ENCODE assay signal across 21 mouse cellular contexts in genomic region chr11:100536466-100536865, GRCm38 (mm10). TPM values are rescaled to one million over a fixed set of nuclear protein-coding genes. Genes with fewer than 3 reads are reported as not detected.
"Had no signal": no experiment of that assay in that cellular context is flagged by ENCODE, and none has a peak within 500 bp of the region (broad histone marks: within the 10 kb centered on the region; RNA-seq: fewer than 3 reads in every experiment).

No protein-coding gene starts in this region.

- ATAC-seq: intestine, postnatal 0 days; midbrain, embryonic 16.5 days had no signal

- H3K27me3 ChIP-seq: lung, embryonic 15.5 days; neural tube, embryonic 13.5 days had no signal

- H3K4me3 ChIP-seq: left cerebral cortex, adult 2 months; liver, embryonic 13.5 days; lung, embryonic 15.5 days; midbrain, embryonic 12.5 days; myocyte; neural tube, embryonic 13.5 days had no signal

- H3K36me3 ChIP-seq: liver, embryonic 13.5 days; lung, embryonic 15.5 days; midbrain, embryonic 12.5 days; neural tube, embryonic 13.5 days had no signal

- H3K4me1 ChIP-seq: lung, embryonic 15.5 days; midbrain, embryonic 12.5 days; neural tube, embryonic 13.5 days had no signal

- H3K4me2 ChIP-seq: liver, embryonic 13.5 days; lung, embryonic 15.5 days; midbrain, embryonic 12.5 days; neural tube, embryonic 13.5 days had no signal

- H3K27ac ChIP-seq: kidney, postnatal 0 days; left cerebral cortex, adult 2 months; liver, embryonic 13.5 days; lung, embryonic 15.5 days; midbrain, embryonic 12.5 days; neural tube, embryonic 13.5 days had no signal

- H3K9ac ChIP-seq: liver, embryonic 13.5 days; lung, embryonic 15.5 days; midbrain, embryonic 12.5 days; neural tube, embryonic 13.5 days had no signal

- DNase-seq: kidney, adult 2 months; kidney, postnatal 25 days; layer of hippocampus, postnatal 36 days; liver, embryonic 13.5 days; lung, postnatal 14 days; lung, postnatal 4 days; retina, postnatal 1 day; right cerebral cortex, postnatal 25 days; thymus, adult 2 months; thymus, postnatal 14 days; thymus, postnatal 4 days had no signal

- H3K9me3 ChIP-seq: liver, embryonic 13.5 days; lung, embryonic 15.5 days; midbrain, embryonic 12.5 days; neural tube, embryonic 13.5 days had no signal

RNA-seq across cellular contexts. Expression of gene Ttc25, which starts 8.9 kb away (rescaled TPM):
- total RNA-seq: megakaryocyte-erythroid progenitor cell, adult 5-6 weeks; monocyte, adult 5-6 weeks had no signal
